Mouse (Mus musculus) left cerebral cortex, adult 9 months (tissue): ENCODE data around the gene Myh3.

Source experiments
- DNase-seq, 2 experiments: peaks; one replicate each; pipeline ENCODE4 v3.0.0; 2022; ENCODE audit warnings: low spot score in 2 of 2

Gene Myh3

GRCm38 (mm10) chr11:67104714-67105113, 26.6 kb downstream of the Myh3 start:
- no peak for DNase-seq

DNA sequence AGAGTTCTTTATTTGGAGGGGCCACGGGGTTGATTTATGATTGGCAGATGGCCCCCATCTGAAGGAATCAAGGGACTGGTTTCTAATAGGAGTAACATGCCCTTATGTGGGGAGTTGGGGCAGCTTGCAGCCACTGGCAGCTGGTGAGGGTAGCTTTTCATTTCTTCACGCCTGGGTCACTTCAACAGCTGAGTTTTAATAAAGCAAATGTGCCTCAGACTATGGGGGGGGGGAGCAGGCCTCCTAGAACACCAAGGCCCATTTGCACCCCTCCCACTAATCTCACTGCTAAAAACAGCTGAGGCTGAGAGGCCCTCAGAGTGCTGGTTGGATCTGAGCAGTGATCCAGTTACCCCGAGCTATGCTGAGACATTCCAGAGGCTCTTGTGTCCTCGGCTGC, 27.6 kb downstream of the Myh3 start:
- no peak for DNase-seq

DNA sequence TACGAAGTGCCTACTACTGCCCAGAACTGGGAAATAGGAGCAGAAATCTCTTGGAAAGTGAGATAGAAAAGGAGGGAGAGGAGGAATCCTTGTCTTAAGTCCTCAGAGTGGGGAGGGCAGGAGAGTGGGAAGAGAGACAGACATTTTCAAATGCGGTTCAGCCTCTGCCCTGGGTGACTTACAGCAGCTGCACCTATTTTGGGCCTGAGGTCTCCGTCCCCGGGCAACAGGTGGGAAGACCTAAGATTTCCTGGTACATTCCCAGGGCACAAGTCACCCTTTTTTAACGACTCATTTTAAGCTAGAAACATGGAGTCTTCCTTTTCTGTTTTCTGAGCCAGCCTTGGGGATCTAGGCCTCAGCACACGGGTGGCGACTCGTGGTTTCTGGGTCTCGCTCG, 28.9 kb downstream of the Myh3 start:
- no peak for DNase-seq

DNA sequence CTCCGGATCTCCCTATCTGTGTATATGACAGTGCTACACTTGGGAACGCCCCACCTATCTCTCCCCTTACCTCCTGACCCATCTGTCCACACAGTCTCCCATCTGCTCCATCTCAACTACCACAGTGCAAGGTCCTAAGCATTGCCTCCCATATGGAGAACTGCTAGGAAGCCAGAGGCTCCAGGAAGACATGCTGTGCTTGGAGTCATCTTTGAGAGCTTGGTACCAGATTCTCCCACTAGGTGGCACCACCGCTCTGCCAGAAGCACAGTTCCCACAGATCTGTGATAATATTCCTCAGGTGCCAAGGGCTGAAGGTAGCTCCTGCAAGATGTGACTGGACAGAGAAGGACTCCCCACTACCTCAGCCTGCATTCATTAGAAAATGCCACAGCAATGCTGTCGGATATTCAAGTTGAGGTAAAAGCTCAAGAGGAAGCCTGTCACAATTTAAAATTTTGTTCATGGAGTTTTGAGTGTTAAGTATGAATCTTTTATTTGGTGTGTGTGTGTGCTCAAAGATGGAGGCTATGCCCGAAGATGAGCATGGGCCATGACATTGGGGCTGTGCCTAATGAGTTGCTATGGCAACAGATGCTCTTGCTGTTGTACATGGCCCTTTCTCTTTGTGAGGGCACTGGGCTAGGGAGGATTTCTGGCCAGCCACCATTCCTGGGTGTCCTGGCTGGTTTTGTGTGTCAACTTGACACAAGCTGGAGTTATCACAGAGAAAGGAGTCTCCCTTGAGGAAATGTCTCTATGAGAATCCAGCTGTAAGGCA, 32.3 kb downstream of the Myh3 start:
- DNase-seq, result peak; percentile 35 to 91

- peak in 1 of 2 experiments; percentile 78 for DNase-seq
These were observed 34.1 kb downstream of the Myh3 start for GRCm38 (mm10) chr11:67112019-67112850.

- DNase-seq, result peak in 1 of 2 experiments; percentile 80
These were observed 34.7 kb downstream of the Myh3 start for GRCm38 (mm10) chr11:67112851-67113202.

- DNase-seq, result no peak
These were observed 35.3 kb downstream of the Myh3 start for GRCm38 (mm10) chr11:67113381-67113780.

- DNase-seq, result no peak
These were observed 36.2 kb downstream of the Myh3 start for GRCm38 (mm10) chr11:67114261-67114660.

GRCm38 (mm10) chr11:67114901-67115300, 36.8 kb downstream of the Myh3 start:
- no peak for DNase-seq

- DNase-seq, result no peak
These were observed 38.6 kb downstream of the Myh3 start for GRCm38 (mm10) chr11:67116725-67117124.

GRCm38 (mm10) chr11:67119539-67120070, 41.5 kb downstream of the Myh3 start:
- no peak for DNase-seq

GRCm38 (mm10) chr11:67120697-67121294, 42.7 kb downstream of the Myh3 start:
- DNase-seq, result no peak

- DNase-seq, result no peak
These were observed 46.8 kb downstream of the Myh3 start for GRCm38 (mm10) chr11:67124943-67125342.

DNA sequence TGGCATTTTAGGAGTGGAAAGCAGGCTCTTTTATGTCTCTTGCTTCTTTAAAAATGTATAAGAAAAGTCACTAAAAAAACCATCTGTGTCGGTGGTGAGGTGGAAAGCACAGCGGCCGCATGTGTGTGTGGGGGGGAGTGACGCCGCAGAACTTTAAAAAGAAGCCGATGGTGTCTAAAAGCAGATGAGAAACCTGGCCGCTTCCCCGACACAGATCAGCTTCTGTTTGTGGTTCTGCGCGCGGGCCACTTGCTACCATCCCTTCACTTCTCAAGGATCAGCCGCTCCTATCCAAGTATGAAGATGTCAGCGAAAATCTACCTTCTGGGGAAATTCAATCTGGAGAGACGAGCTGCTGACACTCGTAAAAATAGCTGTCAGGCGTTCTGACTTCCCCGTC, 47.3 kb downstream of the Myh3 start:
- peak; percentile 60 to 87 for DNase-seq

- no peak for DNase-seq
These were observed 55.4 kb downstream of the Myh3 start for GRCm38 (mm10) chr11:67133526-67133925.

DNA sequence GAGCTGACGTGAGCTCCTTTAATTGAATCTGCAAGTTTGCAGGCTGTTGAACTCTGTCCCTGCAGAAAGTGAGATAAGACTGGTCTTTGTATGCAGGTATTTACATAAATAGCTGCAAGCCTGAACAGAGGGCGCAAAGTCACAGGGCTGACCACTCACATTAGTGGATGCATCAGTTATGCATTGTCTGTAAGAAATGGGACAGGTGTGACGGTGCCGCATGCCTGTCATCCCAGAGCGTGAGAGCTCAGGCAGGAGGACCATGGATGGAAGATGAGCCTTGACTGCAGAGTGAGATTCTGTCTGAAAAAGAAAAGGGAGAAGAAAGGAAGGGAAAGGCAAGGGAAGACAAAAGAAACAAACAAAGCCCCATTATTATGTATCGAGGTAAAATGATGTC, 56.6 kb downstream of the Myh3 start:
- no peak for DNase-seq

DNA sequence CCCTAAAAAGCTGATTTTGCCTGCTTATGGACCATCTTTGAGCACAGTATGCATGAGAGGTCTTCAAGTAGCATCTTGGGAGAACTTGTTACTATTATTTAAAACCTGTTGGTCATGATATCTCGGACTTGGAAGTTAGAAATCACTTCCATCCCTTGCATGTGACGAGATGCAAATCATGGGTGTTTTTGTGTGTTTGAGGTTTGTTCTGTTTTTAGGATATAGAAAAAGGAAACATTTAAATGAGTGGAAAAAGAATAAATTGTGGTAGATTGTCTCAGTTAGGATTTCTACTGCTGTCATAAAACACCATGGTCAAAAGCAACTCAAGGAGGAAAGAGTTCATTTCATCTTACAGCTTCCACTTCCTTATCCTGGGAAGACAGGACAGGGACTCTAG, 57.4 kb downstream of the Myh3 start:
- DNase-seq, result no peak

DNA sequence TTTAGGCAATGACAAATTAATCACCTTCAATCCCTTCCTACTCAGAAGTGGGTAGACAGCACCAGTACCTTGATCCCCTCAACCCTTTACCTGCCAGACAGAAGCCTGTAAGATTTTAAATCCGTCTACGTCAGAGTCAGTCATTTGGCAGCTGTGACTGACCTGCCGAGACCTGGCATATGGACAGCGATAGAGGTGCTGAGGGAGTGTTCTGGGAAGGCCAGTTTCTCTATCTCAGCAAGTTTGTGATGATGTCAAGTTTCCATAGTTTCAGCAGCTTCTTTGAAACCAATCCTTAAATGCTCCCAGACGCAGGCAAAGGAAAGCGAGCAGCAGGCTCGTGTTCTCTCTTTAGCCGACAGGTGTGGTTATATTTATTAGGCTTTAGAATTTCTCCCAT, 61.5 kb downstream of the Myh3 start:
- DNase-seq, result no peak

DNA sequence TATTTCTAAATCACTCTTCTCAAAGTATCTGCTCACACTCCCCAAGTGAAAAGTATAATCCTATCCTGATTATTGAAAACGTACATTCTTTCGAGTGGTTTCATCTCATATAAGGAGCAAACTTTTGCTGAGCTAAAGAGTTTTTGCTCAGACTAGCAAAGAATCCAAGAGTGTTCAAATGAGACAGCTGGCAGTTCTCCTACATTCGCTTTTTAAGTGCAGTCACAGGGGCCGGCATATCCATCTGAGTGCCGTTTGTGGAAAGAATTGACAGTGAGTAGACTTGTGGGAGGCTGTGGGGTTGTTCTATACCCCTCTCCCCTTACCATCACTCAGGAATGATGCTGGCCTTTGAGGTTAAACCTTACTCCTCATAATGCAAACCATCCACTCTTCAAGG, 62.1 kb downstream of the Myh3 start:
- no peak for DNase-seq

GRCm38 (mm10) chr11:67141031-67141430, 62.9 kb downstream of the Myh3 start:
- DNase-seq, result no peak

- DNase-seq, result no peak
These were observed 63.9 kb downstream of the Myh3 start for GRCm38 (mm10) chr11:67142047-67142446.

DNA sequence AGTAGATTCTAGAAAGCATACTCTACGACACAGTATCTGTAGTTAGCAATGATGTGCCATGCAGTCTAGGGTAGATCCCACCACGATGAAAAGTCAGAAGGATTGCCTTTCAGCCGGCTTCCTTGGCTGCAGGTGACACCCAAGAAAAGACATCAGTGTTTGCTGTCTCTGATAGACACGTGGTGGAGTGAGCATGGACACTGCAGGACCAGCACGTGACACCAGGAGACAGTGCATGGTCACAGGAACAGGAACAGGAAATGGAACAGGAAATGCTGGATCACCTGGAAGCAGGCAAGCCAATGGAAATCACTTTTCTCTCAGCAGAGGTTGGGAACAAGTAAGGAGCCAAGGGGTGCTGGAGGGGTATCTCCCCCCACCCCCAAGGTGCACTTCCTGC, 65.0 kb downstream of the Myh3 start:
- no peak for DNase-seq
